ENCODE assay signal across 8 mouse cellular contexts in genomic region chr13:81783405-81784342, GRCm38 (mm10). TPM values are rescaled to one million over a fixed set of nuclear protein-coding genes. Genes with fewer than 3 reads are reported as not detected.
DNase-seq lines count a peak whose midpoint lies in the region; ATAC-seq lines count a peak whose summit lies in the region.

No protein-coding gene starts in this region.

- H3K9ac ChIP-seq in hindbrain, embryonic 12.5 days: peak overlapping the region; percentile 89

- peaks cover 9% of the 10 kb centered on the region for H3K36me3 ChIP-seq in hindbrain, embryonic 12.5 days

- peak; percentile 97 for DNase-seq in NIH3T3 (ENCODE audit: low read depth)
- DNase-seq in cerebellum, postnatal 10 days: peak; percentile 99
- DNase-seq in frontal cortex, postnatal 10 days (ENCODE audit: low spot score in 2 of 2): peak; percentile 93 to 96
- peak; percentile 94 to 97 for DNase-seq in layer of hippocampus, postnatal 14 days (ENCODE audit: low spot score in 2 of 2)
- peak; percentile 98 for DNase-seq in lung, postnatal 14 days
- peak; percentile 94 for DNase-seq in retina, adult 2 months (ENCODE audit: low read depth, low spot score)
- DNase-seq in thymus, postnatal 36 days: peak; percentile 96

- H3K27me3 ChIP-seq in hindbrain, embryonic 12.5 days: no peaks in the 10 kb centered on the region

- ATAC-seq in hindbrain, embryonic 12.5 days (ENCODE audit: low FRiP score): peak; percentile 99

- H3K9me3 ChIP-seq in hindbrain, embryonic 12.5 days (replicated peaks): no peaks in the 10 kb centered on the region

- H3K27ac ChIP-seq in hindbrain, embryonic 12.5 days: peak overlapping the region; percentile 99

- WGBS in hindbrain, embryonic 12.5 days: 2% methylated on average over 57 of the region's 62 CpGs

- peak overlapping the region; percentile 80 for H3K4me3 ChIP-seq in hindbrain, embryonic 12.5 days

- peak overlapping the region; percentile 54 for H3K4me2 ChIP-seq in hindbrain, embryonic 12.5 days (replicated peaks)

- peaks cover 22% of the 10 kb centered on the region for H3K4me1 ChIP-seq in hindbrain, embryonic 12.5 days

RNA-seq across cellular contexts. Expression of gene Cetn3, which starts 0.8 kb away (rescaled TPM):
- polyA plus RNA-seq in hindbrain, embryonic 12.5 days (2016; fragmentation: Nextera tagmentation; extraction: Ambion mirVana): 228 and 245 TPM in 2 replicates
- 100 to 1,000 TPM; 116 to 124 TPM for total RNA-seq in layer of hippocampus, postnatal 14 days (2021)

Comparison
In these comparisons a context has a peak if more than half of its experiments do, and no peak if none do; other contexts are left out.
1. Peak in every context shown above with its lines: DNase-seq, ATAC-seq, H3K4me3 ChIP-seq and H3K27ac ChIP-seq.